Comparison of ENCODE assay signal across 29 mouse cellular contexts in the genomic region with DNA sequence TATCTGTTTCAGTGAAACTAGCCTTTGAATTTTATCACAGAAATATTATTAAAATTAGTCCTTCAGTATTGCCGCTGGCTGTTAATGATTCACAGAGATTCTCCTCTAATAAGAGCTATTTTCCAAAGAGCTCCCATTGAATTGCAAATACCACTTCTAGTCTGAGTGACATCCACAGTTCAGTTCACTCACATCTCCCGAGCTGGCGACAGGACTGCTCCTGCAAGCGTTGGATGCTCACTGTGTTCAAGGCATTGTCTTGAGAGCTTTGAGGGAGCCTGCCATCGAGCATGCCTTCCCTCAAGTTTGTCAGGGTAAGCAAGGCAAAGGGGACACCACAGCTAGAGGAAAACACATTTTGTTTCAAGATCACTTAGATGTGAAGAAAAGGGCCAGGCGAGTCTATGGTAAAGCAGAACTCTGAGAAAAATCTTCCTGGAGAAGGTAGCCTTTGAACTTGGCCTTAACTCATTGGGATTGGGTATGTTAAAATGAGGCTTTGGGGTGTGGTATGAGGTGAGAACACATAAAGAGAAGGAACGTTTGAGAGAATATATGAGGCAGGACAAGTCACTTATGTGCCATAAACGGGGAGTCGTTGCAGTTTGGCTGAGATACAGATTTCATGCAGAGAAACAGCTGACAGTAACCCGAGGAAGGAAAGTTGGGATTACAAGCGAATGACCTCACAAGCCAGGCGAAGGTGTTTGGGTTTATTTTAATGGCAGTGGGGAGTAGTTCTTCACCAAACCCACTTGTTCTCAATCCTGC.
DNase-seq lines count a peak whose midpoint lies in the region; ATAC-seq and TF ChIP-seq lines count a peak whose summit lies in the region.
"Had no signal": no experiment of that assay in that cellular context is flagged by ENCODE, and none has a peak within 500 bp of the region (broad histone marks: within the 10 kb centered on the region; RNA-seq: fewer than 3 reads in every experiment).

No protein-coding gene starts in this region.

- no peak overlapping the region for H3K4me2 ChIP-seq in forebrain, embryonic 12.5 days
- H3K4me2 ChIP-seq in forebrain, embryonic 11.5 days (ENCODE audit: low read depth, low read length, severe bottlenecking), result no peak overlapping the region
- H3K4me2 ChIP-seq in limb, embryonic 12.5 days, result no peak overlapping the region
- H3K4me2 ChIP-seq in limb, embryonic 13.5 days (replicated peaks), result no peak overlapping the region
- H3K4me2 ChIP-seq: embryonic facial prominence, embryonic 13.5 days; heart, embryonic 13.5 days; hindbrain, embryonic 14.5 days had no signal

- no peak for DNase-seq in forebrain, embryonic 11.5 days (ENCODE audit: low spot score)
- DNase-seq in limb, embryonic 10.5 days (ENCODE audit: low spot score), result no peak
- DNase-seq in brain, embryonic 14.5 days (ENCODE audit: low read depth), result peak; percentile 64
- DNase-seq in heart, adult 18-20 months, result no peak
- DNase-seq in MN1 (ENCODE audit: low spot score), result no peak
- DNase-seq: adrenal gland, adult 2 months; adrenal gland, postnatal 14 days; B cell, adult 2 months; cerebellum, adult 2 months; cerebellum, adult 9-11 months; cerebellum, postnatal 36 days; embryo, embryonic 11 days; gastrocnemius, postnatal 25 days; heart, adult 2 months; heart, postnatal 14 days; heart, postnatal 4 days; kidney, adult 2 months had no signal

- no peak for ATAC-seq in forebrain, embryonic 12.5 days (ENCODE audit: low FRiP score)
- no peak for ATAC-seq in forebrain, embryonic 11.5 days (replicated peaks; ENCODE audit: low FRiP score)
- ATAC-seq in limb, embryonic 12.5 days (ENCODE audit: insufficient number of reproducible peaks, insufficient read depth, low FRiP score, low TSS enrichment, low read depth), result no peak
- peak; percentile 79 for ATAC-seq in limb, embryonic 13.5 days (ENCODE audit: low FRiP score, low read depth)
- ATAC-seq: intestine, postnatal 0 days had no signal

- no peak for TF ChIP-seq POLR2A in brain, embryonic 14.5 days (IDR thresholded peaks at IDR 0.05; ENCODE audit: borderline replicate concordance, extremely low read depth, insufficient read depth, insufficient read length, poor library complexity, severe bottlenecking)

- H3K36me3 ChIP-seq in forebrain, embryonic 12.5 days (replicated peaks), result no peaks in the 10 kb centered on the region
- H3K36me3 ChIP-seq in forebrain, embryonic 11.5 days (ENCODE audit: control insufficient read depth, insufficient read depth, low read length), result no peaks in the 10 kb centered on the region
- H3K36me3 ChIP-seq in limb, embryonic 12.5 days, result no peaks in the 10 kb centered on the region
- H3K36me3 ChIP-seq in limb, embryonic 10.5 days, result no peaks in the 10 kb centered on the region
- no peaks in the 10 kb centered on the region for H3K36me3 ChIP-seq in limb, embryonic 13.5 days
- H3K36me3 ChIP-seq: embryonic facial prominence, embryonic 10.5 days; embryonic facial prominence, embryonic 13.5 days; G1E; heart, embryonic 10.5 days; heart, embryonic 13.5 days had no signal

- 0 out of 2 replicates have a peak, but pooled peaks cover 3% of the 10 kb centered on the region for H3K4me1 ChIP-seq in forebrain, embryonic 12.5 days
- no peaks in the 10 kb centered on the region for H3K4me1 ChIP-seq in forebrain, embryonic 11.5 days (replicated peaks; ENCODE audit: control insufficient read depth, insufficient read depth, low read length)
- H3K4me1 ChIP-seq in limb, embryonic 12.5 days (replicated peaks), result no peaks in the 10 kb centered on the region
- no peaks in the 10 kb centered on the region for H3K4me1 ChIP-seq in limb, embryonic 10.5 days
- peaks cover 8% of the 10 kb centered on the region; the same call in 1 of the 2 replicates for H3K4me1 ChIP-seq in limb, embryonic 13.5 days
- H3K4me1 ChIP-seq: embryonic facial prominence, embryonic 10.5 days; embryonic facial prominence, embryonic 13.5 days; heart, embryonic 10.5 days; heart, embryonic 13.5 days had no signal

- H3K27me3 ChIP-seq in forebrain, embryonic 12.5 days, result no peaks in the 10 kb centered on the region
- H3K27me3 ChIP-seq in forebrain, embryonic 11.5 days (ENCODE audit: control insufficient read depth, insufficient read depth, low read length), result no peaks in the 10 kb centered on the region
- H3K27me3 ChIP-seq in limb, embryonic 12.5 days, result 0 out of 2 replicates have a peak, but pooled peaks cover 4% of the 10 kb centered on the region
- no peaks in the 10 kb centered on the region for H3K27me3 ChIP-seq in limb, embryonic 10.5 days (ENCODE audit: low read depth, poor library complexity, severe bottlenecking)
- H3K27me3 ChIP-seq in limb, embryonic 13.5 days, result no peaks in the 10 kb centered on the region
- H3K27me3 ChIP-seq: CH12.LX; embryonic facial prominence, embryonic 13.5 days; heart, embryonic 13.5 days had no signal

- H3K9ac ChIP-seq in forebrain, embryonic 12.5 days, result no peak overlapping the region
- H3K9ac ChIP-seq in forebrain, embryonic 11.5 days (ENCODE audit: low read length), result no peak overlapping the region
- no peak overlapping the region for H3K9ac ChIP-seq in limb, embryonic 12.5 days (replicated peaks)
- H3K9ac ChIP-seq in limb, embryonic 13.5 days, result no peak overlapping the region
- H3K9ac ChIP-seq: embryonic facial prominence, embryonic 13.5 days; heart, embryonic 13.5 days; hindbrain, embryonic 14.5 days had no signal

- 59% methylated on average over 12 of the region's 12 CpGs for WGBS in forebrain, embryonic 12.5 days
- whole genome bisulfite sequencing in forebrain, embryonic 11.5 days, result 72% methylated on average over 12 of the region's 12 CpGs
- 62% methylated on average over 12 of the region's 12 CpGs for WGBS in limb, embryonic 12.5 days
- 81% methylated on average over 12 of the region's 12 CpGs for WGBS in limb, embryonic 10.5 days
- WGBS in limb, embryonic 13.5 days, result 54% methylated on average over 12 of the region's 12 CpGs

- no peaks in the 10 kb centered on the region for H3K9me3 ChIP-seq in forebrain, embryonic 12.5 days
- no peaks in the 10 kb centered on the region for H3K9me3 ChIP-seq in forebrain, embryonic 11.5 days (ENCODE audit: control insufficient read depth, low read length)
- no peaks in the 10 kb centered on the region for H3K9me3 ChIP-seq in limb, embryonic 12.5 days
- H3K9me3 ChIP-seq in limb, embryonic 10.5 days (replicated peaks), result no peaks in the 10 kb centered on the region
- H3K9me3 ChIP-seq in limb, embryonic 13.5 days, result no peaks in the 10 kb centered on the region
- H3K9me3 ChIP-seq: embryonic facial prominence, embryonic 10.5 days; embryonic facial prominence, embryonic 13.5 days; heart, embryonic 10.5 days; heart, embryonic 13.5 days had no signal

- no peak for TF ChIP-seq CTCF in brain, embryonic 14.5 days (IDR thresholded peaks at IDR 0.05; ENCODE audit: borderline replicate concordance, extremely low read depth, insufficient read depth, insufficient read length)

- no peak overlapping the region for H3K4me3 ChIP-seq in forebrain, embryonic 12.5 days (replicated peaks)
- H3K4me3 ChIP-seq in forebrain, embryonic 11.5 days (ENCODE audit: low read depth, low read length), result no peak overlapping the region
- H3K4me3 ChIP-seq in limb, embryonic 12.5 days (replicated peaks), result no peak overlapping the region
- H3K4me3 ChIP-seq in limb, embryonic 10.5 days, result no peak overlapping the region
- no peak overlapping the region for H3K4me3 ChIP-seq in limb, embryonic 13.5 days
- H3K4me3 ChIP-seq: embryonic facial prominence, embryonic 10.5 days; embryonic facial prominence, embryonic 13.5 days; erythroblast, embryonic 14.5 days; heart, adult 2 months; heart, embryonic 10.5 days; heart, embryonic 13.5 days had no signal

- H3K27ac ChIP-seq in forebrain, embryonic 12.5 days, result peak overlapping the region; percentile 5; the same call in 1 of the 2 replicates
- no peak overlapping the region for H3K27ac ChIP-seq in forebrain, embryonic 11.5 days (ENCODE audit: low read depth, low read length)
- peak overlapping the region; percentile 12; the same call in 1 of the 2 replicates for H3K27ac ChIP-seq in limb, embryonic 12.5 days
- no peak overlapping the region for H3K27ac ChIP-seq in limb, embryonic 10.5 days
- no peak overlapping the region; the same call in 1 of the 2 replicates for H3K27ac ChIP-seq in limb, embryonic 13.5 days
- H3K27ac ChIP-seq: embryonic facial prominence, embryonic 10.5 days; embryonic facial prominence, embryonic 13.5 days; heart, adult 2 months; heart, embryonic 10.5 days; heart, embryonic 13.5 days; hindbrain, embryonic 14.5 days had no signal

Comparison
In these comparisons a context has a peak if more than half of its experiments do, and no peak if none do; other contexts are left out.
1. H3K27ac ChIP-seq: peak in forebrain, embryonic 12.5 days (single experiment) and limb, embryonic 12.5 days (single experiment); none in forebrain, embryonic 11.5 days (single experiment), limb, embryonic 10.5 days (single experiment) and limb, embryonic 13.5 days (single experiment).